Mouse (Mus musculus): Measurements from ENCODE around the gene Adar.

GRCm38 (mm10) chr3:89800774-89801506 lies 86.1 kb downstream of the Adar start:
- TF ChIP-seq GATA1 (IDR thresholded peaks at IDR 0.05; ENCODE audit: borderline replicate concordance, low read length) = no peak
- no peak for TF ChIP-seq FLI1 (IDR thresholded peaks at IDR 0.05; ENCODE audit: low read length)

Data from megakaryocyte, embryonic 14.5 days (primary cell).